Mouse (Mus musculus) embryonic stem cell, embryonic (primary cell): Measurements from ENCODE around the gene Clba1.

Source experiments
- CTCF ChIA-PET, 4 experiments: fragments of 300-600 bp in 2 of 4; fragments of 350-600 bp in 2 of 4; sonication (Branson Sonifier 250); formaldehyde crosslinking; loops; one replicate each; lab custom pipeline; 2022; ENCODE audit warnings: inconsistent platforms in 2 of 4; lab: Charles Lee
- POLR2A ChIA-PET, 4 experiments: fragments of 300-600 bp in 2 of 4; fragments of 350-600 bp in 2 of 4; sonication (Branson Sonifier 250); formaldehyde crosslinking; loops; one replicate each; lab custom pipeline; 2022; ENCODE audit warnings: antibody characterized with exemption in 4 of 4, inconsistent platforms in 1 of 4; lab: Charles Lee

The Clba1 gene

GRCm38 (mm10) chr12:112821216-112821615 lies 12.5 kb downstream of the Clba1 start:
- POLR2A ChIA-PET: interaction anchor here (0.5 to 31.6 kb wide), 34 partner anchors 7 to 370 kb away, joined by 3 to 488 read pairs (median 4); partner anchors contain the start of genes Cdca4 (in 4 of the 4), Clba1 (in 4 of the 4), Ahnak2 (in 2 of the 4) and Cep170b (in 2 of the 4)
- CTCF ChIA-PET: interaction anchor here in 3 of 4 experiments (0.6 to 2.1 kb wide), 11 partner anchors 8 to 364 kb away, joined by 3 to 8 read pairs (median 6); partner anchors contain the start of genes Clba1 (in 2 of the 3), Cdca4 (in 1 of the 3), Pld4 (in 1 of the 3) and Tmem121 (in 1 of the 3)

GRCm38 (mm10) chr12:112821974-112822373 lies 13.2 kb downstream of the Clba1 start:
- ChIA-PET POLR2A (interaction anchor here (0.5 to 31.6 kb wide), 19 partner anchors 6 to 179 kb away, joined by 3 to 488 read pairs (median 8); partner anchors contain the start of genes Clba1 (in 4 of the 4), Cdca4 (in 2 of the 4), Ahnak2 (in 1 of the 4) and Brf1 (in 1 of the 4)), CTCF (interaction anchor here in 3 of 4 experiments (0.6 to 2.0 kb wide), 4 partner anchors 13 to 523 kb away, joined by 3 to 7 read pairs (median 4); partner anchors contain the start of genes Clba1 (in 1 of the 3) and Pld4 (in 1 of the 3))

DNA sequence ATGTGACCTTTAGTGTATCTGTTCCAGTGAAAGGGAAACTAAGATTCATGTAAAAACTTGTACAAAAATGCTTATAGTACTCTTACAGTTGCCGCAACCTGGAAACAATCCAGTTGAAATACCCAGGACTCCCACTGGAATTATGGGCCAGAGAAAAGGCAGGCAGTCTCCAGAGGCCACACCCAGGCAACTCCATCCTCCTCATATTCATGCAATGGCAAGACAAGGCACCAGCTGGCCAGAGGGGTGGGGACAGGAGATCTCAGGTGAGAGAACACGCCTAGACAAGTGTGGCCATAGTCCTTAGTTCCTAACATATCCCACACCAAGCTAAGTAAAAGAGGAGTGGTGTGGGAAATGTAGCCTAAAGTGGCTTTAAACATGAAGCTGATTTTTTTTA lies 13.9 kb downstream of the Clba1 start:
- CTCF ChIA-PET: interaction anchor here in 3 of 4 experiments (0.6 to 1.4 kb wide), 3 partner anchors 21 to 524 kb away, joined by 3 to 5 read pairs (median 5); no protein-coding TSS in a partner anchor
- POLR2A ChIA-PET: interaction anchor here (0.8 to 17.3 kb wide), 15 partner anchors 8 to 289 kb away, joined by 3 to 488 read pairs (median 8); partner anchors contain the start of genes Clba1 (in 4 of the 4), Ahnak2 (in 1 of the 4), Brf1 (in 1 of the 4) and Cdca4 (in 1 of the 4)

DNA sequence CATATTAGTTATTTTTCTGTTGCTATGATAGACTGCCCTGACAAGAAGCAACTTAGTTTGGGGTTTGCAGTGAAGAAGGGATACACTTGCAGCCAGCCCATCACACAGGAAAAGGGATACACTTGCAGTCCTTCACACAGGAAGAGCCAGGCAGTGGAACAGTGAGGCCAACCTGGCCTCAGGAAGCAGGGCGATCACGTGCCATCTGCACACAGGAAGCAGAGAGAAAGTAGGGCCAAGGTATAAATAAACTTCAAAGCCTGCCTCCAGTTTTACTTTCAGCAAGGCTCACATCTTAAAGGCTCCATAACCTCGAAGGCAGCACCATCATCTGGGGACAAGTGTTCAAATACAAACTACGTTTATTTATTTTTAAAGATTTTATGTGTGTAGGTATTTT lies 14.5 kb downstream of the Clba1 start:
- ChIA-PET POLR2A (interaction anchor here in 3 of 4 experiments (0.7 to 17.3 kb wide), 12 partner anchors 7 to 289 kb away, joined by 3 to 488 read pairs (median 7); partner anchors contain the start of genes Clba1 (in 3 of the 3), Ahnak2 (in 1 of the 3) and Cdca4 (in 1 of the 3)), CTCF (interaction anchor here in 3 of 4 experiments (0.6 to 1.4 kb wide), 3 partner anchors 21 to 185 kb away, joined by 3 to 5 read pairs (median 3); no protein-coding TSS in a partner anchor)

DNA sequence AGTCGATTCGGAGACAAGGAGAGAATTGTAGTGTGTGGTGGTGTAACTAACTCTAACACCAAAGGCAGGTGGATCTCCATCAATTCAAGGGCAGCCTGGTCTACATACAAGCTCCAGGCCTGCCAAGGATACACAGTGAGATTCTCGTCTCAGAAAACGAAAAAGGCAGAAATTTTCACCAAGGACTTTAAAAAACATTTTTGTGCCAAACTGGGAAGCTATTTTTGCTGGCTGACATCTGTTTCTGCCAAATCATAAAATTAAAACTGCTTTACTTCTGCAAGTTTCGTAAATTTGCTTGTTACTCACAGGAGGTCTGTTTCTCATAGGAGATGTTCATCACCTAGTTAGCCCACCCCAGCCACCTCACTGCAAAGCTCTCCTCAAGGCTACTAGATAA lies 17.2 kb downstream of the Clba1 start:
- ChIA-PET CTCF (interaction anchor here in 2 of 4 experiments (0.6 to 1.2 kb wide), 2 partner anchors 18 to 132 kb away, joined by 3 to 5 read pairs; no protein-coding TSS in a partner anchor), POLR2A (interaction anchor here (0.8 to 17.3 kb wide), 12 partner anchors 14 to 274 kb away, joined by 3 to 488 read pairs (median 4); partner anchors contain the start of genes Clba1 (in 4 of the 4), Ahnak2 (in 1 of the 4) and Tex22 (in 1 of the 4))

GRCm38 (mm10) chr12:112828501-112829243 lies 19.9 kb downstream of the Clba1 start:
- CTCF ChIA-PET: interaction anchor here in 3 of 4 experiments (0.5 to 1.5 kb wide), 17 partner anchors 8 to 1403 kb away, joined by 3 to 10 read pairs (median 3); partner anchors contain the start of genes Adssl1 (in 1 of the 3), Ahnak2 (in 1 of the 3), Akt1 (in 1 of the 3) and Clba1 (in 1 of the 3)
- POLR2A ChIA-PET: interaction anchor here (0.5 to 17.3 kb wide), 39 partner anchors 8 to 338 kb away, joined by 3 to 488 read pairs (median 4); partner anchors contain the start of genes Clba1 (in 3 of the 4), Ahnak2 (in 2 of the 4), Brf1 (in 2 of the 4) and Cep170b (in 2 of the 4)

DNA sequence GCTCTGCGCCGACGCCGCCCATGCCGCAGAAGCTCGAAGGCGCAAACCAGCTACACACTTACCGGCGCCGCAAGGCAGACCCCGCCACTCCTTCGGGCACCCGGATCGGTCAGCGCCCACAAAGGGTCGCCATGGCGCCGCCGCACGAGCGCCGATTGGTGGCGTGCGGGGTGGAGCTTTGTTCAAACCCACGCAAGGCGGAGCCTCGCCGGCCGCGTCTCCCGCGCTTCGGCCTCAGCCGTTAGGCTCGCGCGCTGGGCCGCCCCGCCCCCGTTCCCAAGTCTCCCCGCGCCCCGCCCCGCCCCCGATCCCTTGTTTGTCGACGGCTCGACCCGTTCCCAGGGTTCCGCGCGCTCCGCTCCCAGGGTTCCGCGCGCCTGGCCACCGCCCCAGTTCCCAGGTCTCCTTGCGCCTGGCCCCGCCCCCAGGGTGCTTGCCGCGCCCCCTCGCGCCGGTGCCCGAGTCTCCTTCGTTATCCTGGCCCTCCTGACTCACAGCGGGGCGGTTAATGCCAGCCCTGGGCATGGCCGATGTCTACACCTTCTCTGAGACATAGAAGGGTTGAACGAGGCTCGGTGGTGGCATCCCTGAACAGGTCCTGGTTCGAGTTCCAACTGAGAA lies 20.6 kb downstream of the Clba1 start, which contains the start of gene Cdca4:
Gene Cdca4 (minus strand): TSS at position 180 of the 621 bp plus-strand sequence.
- ChIA-PET POLR2A (interaction anchor here (0.5 to 17.3 kb wide), 42 partner anchors 8 to 1076 kb away, joined by 3 to 488 read pairs (median 4); partner anchors contain the start of genes Clba1 (in 3 of the 4), Ahnak2 (in 2 of the 4), Brf1 (in 2 of the 4) and Cep170b (in 2 of the 4)), CTCF (interaction anchor here in 3 of 4 experiments (0.5 to 1.5 kb wide), 16 partner anchors 9 to 211 kb away, joined by 3 to 10 read pairs (median 4); partner anchors contain the start of genes Adssl1 (in 1 of the 3), Ahnak2 (in 1 of the 3), Akt1 (in 1 of the 3) and Clba1 (in 1 of the 3))

DNA sequence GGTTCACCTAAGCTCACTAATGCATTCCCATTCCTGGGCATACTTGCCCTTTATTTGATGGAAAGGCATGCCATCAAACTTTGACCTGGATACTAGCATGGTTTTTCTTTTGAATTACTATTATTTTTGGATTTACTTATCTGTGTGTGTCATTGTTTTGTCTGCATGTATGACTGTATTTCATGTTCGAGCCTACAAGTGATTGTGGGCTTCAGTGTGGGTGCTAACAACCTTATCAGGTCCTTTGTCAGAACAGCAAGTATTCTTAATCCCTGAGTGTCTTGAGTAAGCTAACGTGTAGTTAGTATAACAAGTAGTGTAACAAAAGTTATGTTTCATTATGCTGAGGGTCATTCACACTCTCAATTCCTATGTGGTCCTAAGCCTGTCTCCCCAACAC lies 21.4 kb downstream of the Clba1 start:
- ChIA-PET POLR2A (interaction anchor here in 3 of 4 experiments (0.7 to 17.3 kb wide), 13 partner anchors 10 to 390 kb away, joined by 3 to 488 read pairs (median 6); partner anchors contain the start of genes Clba1 (in 2 of the 3), Ahnak2 (in 1 of the 3), Cep170b (in 1 of the 3) and Tex22 (in 1 of the 3)), CTCF (interaction anchor here in 2 of 4 experiments (0.5 to 0.9 kb wide), 3 partner anchors 11 to 175 kb away, joined by 3 to 12 read pairs (median 4); no protein-coding TSS in a partner anchor)

GRCm38 (mm10) chr12:112830570-112830969 lies 21.8 kb downstream of the Clba1 start:
- ChIA-PET POLR2A (interaction anchor here in 3 of 4 experiments (0.7 to 17.3 kb wide), 10 partner anchors 10 to 390 kb away, joined by 3 to 488 read pairs (median 7); partner anchors contain the start of genes Clba1 (in 2 of the 3), Ahnak2 (in 1 of the 3) and Tex22 (in 1 of the 3)), CTCF (interaction anchor here in 3 of 4 experiments (0.5 to 0.9 kb wide), 4 partner anchors 10 to 174 kb away, joined by 3 to 12 read pairs (median 4); no protein-coding TSS in a partner anchor)

DNA sequence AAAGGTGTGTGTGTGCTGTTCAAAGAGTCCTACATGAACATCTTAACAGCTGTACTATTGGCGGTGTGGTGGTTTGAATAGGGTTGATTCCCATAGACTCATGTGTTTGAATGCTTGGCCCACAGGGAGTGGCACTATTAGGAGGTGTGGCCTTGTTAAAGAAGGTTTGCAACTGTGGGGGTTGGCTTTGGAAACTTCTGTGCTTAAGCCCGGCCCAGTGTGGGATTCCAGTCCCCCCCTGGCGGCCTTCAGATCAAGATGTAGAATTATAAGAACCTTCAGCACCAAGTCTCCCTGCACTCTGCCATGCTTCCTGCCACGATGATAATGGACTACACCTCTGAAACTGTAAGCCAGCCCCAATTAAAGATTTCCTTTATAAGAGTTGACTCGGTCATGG lies 23.7 kb downstream of the Clba1 start:
- POLR2A ChIA-PET: interaction anchor here in 3 of 4 experiments (0.6 to 17.3 kb wide), 8 partner anchors 8 to 26 kb away, joined by 3 to 488 read pairs (median 3); partner anchors contain the start of genes Ahnak2 (in 1 of the 3) and Clba1 (in 1 of the 3)
- CTCF ChIA-PET: interaction anchor here in 2 of 4 experiments (0.6 to 1.6 kb wide), 5 partner anchors 8 to 37 kb away, joined by 5 to 7 read pairs (median 6); partner anchors contain the start of gene Clba1 (in 1 of the 2)

- ChIA-PET POLR2A (interaction anchor here in 1 of 4 experiments (17.3 kb wide), 1 partner anchor 27 kb away, joined by 488 read pairs; the partner anchor contains the start of genes Ahnak2 and Clba1), CTCF (interaction anchor here in 1 of 4 experiments (1.1 kb wide), 1 partner anchor 10 kb away, joined by 3 read pairs; no protein-coding TSS in a partner anchor)
Measured at GRCm38 (mm10) chr12:112833527-112833926, 24.8 kb downstream of the Clba1 start.

GRCm38 (mm10) chr12:112835046-112835445 lies 26.3 kb downstream of the Clba1 start:
- POLR2A ChIA-PET: interaction anchor here in 1 of 4 experiments (2.0 to 17.3 kb wide), 2 partner anchors 29 to 92 kb away, joined by 5 to 488 read pairs; partner anchors contain the start of genes Ahnak2 and Clba1
- CTCF ChIA-PET: interaction anchor here in 1 of 4 experiments (0.8 kb wide), 1 partner anchor 88 kb away, joined by 6 read pairs; no protein-coding TSS in a partner anchor

DNA sequence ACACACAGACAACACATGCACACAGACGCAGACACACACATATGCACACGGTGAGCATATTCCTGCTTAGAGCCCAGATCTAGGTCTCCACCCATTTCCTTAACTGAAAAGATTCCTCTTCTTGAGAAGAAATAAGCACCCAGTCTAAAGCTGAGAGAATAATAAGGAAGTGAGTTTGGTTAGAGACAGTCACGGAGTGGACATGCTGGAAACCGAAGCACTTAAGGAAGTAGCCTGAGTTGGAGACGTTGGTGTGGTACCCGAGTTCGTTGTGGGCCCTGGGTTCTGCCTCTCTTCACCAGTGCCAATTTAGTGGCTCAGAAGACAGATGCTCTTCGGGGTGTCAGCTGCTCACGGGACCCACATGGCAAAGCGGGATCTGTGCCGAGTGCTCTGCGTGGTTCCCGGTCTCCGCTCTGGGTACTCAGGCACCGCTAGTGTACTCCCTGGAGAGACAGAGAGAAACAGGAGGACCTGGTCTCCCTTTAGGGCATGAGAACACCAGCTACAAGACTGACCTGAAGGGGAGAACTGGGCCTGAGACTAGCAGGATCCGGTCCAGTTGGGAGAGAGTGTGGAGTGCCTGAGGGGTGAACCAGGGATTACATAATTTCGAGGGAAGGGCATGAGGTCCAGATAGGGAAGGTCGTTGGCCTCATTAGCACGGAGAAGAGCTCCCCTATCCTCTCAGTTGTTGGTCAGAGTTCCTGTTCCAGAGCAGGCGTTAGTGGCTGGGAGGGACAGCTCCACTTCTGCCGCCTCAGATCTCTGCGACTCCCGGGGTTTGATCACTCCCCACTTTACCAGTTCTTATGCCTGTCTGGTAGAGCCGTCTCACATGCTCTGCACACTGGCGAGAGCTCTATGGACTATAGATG lies 31.7 kb downstream of the Clba1 start:
- POLR2A ChIA-PET: interaction anchor here (0.5 to 1.8 kb wide), 19 partner anchors 9 to 169 kb away, joined by 3 to 13 read pairs (median 4); partner anchors contain the start of genes Cdca4 (in 3 of the 4) and Clba1 (in 1 of the 4)

GRCm38 (mm10) chr12:112841338-112841892 lies 32.7 kb downstream of the Clba1 start:
- POLR2A ChIA-PET: interaction anchor here (0.6 to 1.8 kb wide), 15 partner anchors 10 to 94 kb away, joined by 3 to 13 read pairs (median 5); partner anchors contain the start of gene Cdca4 (in 3 of the 4)

More for the DNA sequence above, 31.7 kb downstream of the Clba1 start:
- CTCF ChIA-PET: interaction anchor here (0.6 to 2.0 kb wide), 20 partner anchors 9 to 138 kb away, joined by 3 to 15 read pairs (median 4); partner anchors contain the start of genes Clba1 (in 2 of the 4), Ahnak2 (in 1 of the 4) and Pld4 (in 1 of the 4)

More at GRCm38 (mm10) chr12:112841338-112841892, 32.7 kb downstream of the Clba1 start:
- CTCF ChIA-PET: interaction anchor here (0.6 to 2.0 kb wide), 22 partner anchors 10 to 137 kb away, joined by 3 to 15 read pairs (median 5); partner anchors contain the start of genes Clba1 (in 2 of the 4) and Pld4 (in 1 of the 4)
